Mouse (Mus musculus): ENCODE data around the gene Nprl3.
"Not testable (repeated sequence)": the region's sequence is repeated elsewhere in the genome, so short reads cannot be mapped to it uniquely, and the experiment has no call there.

Gene Nprl3

GRCm38 (mm10) chr11:32267188-32267884 lies at the start of gene Nprl3:
Nprl3 (minus strand) TSS chr11:32267707.
- in situ Hi-C loops (cut with MboI; ENCODE audit: low sequenced_read_pairs): no loop called here

DNA sequence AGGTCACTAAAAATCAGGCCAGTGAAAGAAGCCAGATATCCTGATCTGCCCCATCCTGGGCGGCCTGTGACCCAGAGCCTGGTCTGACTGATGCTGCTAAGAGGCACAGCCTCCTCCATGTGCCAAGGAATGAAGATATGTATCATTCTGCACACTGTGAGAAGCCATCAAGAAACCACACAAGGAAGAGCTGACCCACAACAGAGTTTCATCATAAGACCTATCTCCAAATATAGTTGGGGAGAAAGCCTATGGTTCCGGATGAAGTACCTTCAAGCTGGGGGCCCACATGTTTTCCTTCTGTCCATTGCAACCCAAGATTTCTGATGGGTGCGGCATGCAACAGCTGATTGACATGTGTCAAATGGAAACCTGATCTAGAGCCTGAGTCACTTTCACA lies 48.5 kb upstream of the Nprl3 start:
- in situ Hi-C loops (cut with MboI; ENCODE audit: low sequenced_read_pairs): no loop called here

DNA sequence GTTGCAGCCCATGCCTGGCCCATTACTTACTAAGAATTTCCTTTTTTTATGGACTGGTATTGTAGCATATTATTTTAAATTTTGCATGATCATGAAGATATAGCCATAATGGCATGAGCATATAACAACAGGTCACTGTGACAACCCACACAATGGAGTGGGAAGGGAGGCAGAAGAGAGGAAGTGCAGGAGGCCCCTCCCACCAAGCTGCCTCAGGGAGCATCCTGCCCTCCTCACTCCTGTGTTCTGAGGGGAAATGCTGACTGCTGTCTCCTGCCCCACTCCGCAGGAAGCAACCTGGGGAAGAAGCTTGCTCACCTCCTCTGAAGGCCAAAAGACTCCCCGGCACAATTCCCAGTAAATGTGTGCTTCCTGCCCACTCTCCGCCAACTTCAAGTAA lies 42.4 kb upstream of the Nprl3 start:
- in situ Hi-C loops (cut with MboI; ENCODE audit: low sequenced_read_pairs): no loop called here

- in situ Hi-C loops (cut with MboI; ENCODE audit: low sequenced_read_pairs): no loop called here
Observed at GRCm38 (mm10) chr11:32309446-32309845, 41.9 kb upstream of the Nprl3 start.

DNA sequence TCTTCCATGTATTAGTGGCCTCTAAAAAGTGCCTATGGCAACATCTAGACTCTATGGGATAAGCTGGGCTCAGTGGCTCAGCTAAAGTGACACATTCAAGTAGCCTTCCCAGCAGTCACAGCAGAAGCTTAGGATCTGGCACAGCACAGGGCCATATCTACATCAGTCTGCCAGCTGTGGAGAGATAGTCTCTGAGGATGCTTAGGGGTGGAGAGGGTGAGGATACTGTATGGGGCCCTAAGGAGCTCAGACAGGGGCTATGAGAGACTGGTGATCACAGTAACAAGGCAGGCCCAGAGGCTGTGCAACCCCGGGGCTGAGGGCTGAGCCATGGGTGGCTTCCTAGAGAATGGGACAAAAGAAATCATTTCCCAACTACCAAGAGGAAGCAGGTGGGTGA lies 39.5 kb upstream of the Nprl3 start:
- in situ Hi-C loops (cut with MboI; ENCODE audit: low sequenced_read_pairs): no loop called here

DNA sequence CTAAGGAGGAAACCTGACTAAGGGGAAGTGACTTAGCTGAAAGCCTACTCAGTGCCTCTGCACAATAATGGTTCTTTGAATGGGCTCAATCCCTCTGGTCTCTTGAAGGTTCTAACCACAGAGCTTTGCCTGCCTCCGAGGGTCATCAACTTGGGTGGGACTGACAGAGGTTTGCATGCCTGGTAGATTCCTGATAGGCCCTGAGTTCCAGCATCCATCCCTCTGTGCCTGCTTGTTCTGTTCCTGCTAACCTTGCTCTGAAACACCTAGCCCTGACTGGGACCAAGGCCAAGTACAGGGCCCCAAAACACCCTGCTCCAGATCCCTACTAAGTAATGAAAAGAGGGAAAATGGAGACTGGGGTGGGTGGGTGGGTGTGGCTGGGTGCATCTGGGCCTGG lies 35.9 kb upstream of the Nprl3 start:
- in situ Hi-C loops (cut with MboI; ENCODE audit: low sequenced_read_pairs): no loop called here

- in situ Hi-C loops (cut with MboI; ENCODE audit: low sequenced_read_pairs): no loop called here
Observed at GRCm38 (mm10) chr11:32302824-32303419, 35.4 kb upstream of the Nprl3 start.

DNA sequence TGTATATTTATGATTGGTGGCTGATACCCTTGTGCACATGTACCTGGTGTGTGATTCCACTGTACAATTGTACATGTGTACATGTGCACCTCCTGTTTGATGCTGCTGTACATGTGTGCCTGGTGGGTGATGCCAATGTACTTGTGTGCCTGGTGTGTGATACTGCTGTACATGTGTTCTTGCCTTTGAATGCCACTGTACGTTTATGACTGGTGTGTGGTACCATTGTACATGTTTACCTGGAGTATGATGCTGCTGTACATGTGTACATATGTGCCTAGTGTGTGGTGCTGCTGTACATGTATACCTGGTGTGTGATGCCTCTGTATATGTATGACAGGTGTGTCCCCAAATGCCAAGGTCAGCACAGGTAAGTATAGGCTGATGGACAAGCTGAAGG lies 34.0 kb upstream of the Nprl3 start:
- in situ Hi-C loops (cut with MboI; ENCODE audit: low sequenced_read_pairs): no loop called here

- in situ Hi-C loops (cut with MboI; ENCODE audit: low sequenced_read_pairs): no loop called here
Observed at GRCm38 (mm10) chr11:32300279-32301267, 33.1 kb upstream of the Nprl3 start.

DNA sequence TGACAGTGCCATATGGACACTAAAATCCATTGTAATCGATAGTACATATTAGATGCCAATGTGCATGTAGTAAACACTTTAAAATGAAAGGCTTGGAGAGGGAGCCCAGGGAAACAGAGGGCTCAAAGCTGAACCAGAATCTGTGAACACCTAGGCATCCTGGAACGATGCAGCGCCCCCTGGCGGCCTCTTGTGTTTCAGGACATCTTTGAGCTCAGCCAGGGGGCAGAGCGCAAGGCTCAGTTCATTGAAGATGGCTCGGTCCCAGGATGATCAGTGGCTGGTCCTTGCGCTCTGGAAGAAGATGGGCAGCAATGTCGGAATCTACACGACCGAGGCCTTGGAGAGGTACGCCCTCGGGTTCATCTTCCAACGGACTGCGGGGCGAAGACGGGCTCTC lies 32.4 kb upstream of the Nprl3 start, which contains the start of gene Hbq1a:
TSS of gene Hbq1a (plus strand) at position 205 of the 400 bp plus-strand sequence.
- in situ Hi-C loops (cut with MboI; ENCODE audit: low sequenced_read_pairs): not testable (repeated sequence)

DNA sequence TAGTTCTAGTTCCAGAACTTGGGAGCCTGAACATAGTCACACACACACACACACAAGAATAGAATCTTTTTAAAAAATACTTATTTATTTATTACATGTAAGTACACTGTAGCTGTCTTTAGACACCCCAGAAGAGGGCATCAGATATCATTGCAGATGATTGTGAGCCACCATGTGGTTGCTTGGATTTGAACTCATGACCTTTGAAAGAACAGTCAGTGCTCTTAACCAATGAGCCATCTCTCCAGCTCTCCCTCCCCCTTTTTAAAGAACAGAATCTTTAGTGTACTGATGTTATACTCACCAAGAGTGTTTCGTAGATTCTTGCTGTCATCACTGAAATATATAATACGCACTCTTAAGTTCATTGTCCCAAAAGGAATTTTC lies 31.0 kb upstream of the Nprl3 start:
- in situ Hi-C loops (cut with MboI; ENCODE audit: low sequenced_read_pairs): no loop called here

GRCm38 (mm10) chr11:32297866-32298531 lies 30.5 kb upstream of the Nprl3 start:
- in situ Hi-C loops (cut with MboI; ENCODE audit: low sequenced_read_pairs): no loop called here

DNA sequence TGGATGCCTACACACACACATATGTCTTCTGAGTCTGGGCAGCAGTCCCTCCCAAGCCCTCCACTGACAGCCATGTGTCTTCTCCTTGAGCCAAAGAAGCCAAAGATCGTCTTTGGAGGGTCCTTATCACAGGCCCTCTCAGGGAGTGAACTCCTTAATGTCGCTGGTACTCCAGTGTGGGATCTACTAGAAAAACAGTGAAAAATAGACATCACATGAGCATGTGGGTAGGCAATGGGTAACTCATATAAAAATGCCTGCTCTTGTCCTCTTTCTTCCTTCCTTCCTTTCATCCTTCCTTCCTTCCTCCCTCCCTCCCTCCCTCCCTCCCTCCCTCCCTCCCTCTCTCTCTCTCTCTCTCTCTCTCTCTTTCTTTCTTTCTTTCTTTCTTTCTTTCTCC lies 29.9 kb upstream of the Nprl3 start:
- in situ Hi-C loops (cut with MboI; ENCODE audit: low sequenced_read_pairs): not testable (repeated sequence)

- in situ Hi-C loops (cut with MboI; ENCODE audit: low sequenced_read_pairs): not testable (repeated sequence)
Observed at GRCm38 (mm10) chr11:32296203-32296602, 28.7 kb upstream of the Nprl3 start, which contains the start of gene Hba-a2. Hba-a2 (plus strand) TSS chr11:32296489.

DNA sequence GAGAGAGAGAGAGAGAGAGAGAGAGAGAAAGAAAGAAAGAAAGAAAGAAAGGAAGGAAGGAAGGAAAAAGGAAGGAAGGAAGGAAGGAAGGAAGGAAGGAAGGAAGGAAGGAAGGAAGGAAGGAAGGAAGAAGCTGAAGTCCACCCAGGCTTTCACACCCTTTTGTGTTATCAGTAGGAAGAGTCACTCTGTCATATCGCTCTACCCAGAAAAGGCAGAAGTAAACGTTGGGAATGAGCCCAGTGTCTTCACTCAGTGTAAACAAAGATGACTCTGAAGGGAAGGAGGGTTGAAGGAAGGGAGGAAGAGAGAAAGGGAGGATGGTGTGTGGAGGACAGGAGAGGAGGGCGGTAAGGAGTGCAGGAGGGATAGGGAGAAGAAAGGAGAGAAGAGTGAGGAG lies 26.0 kb upstream of the Nprl3 start:
- in situ Hi-C loops (cut with MboI; ENCODE audit: low sequenced_read_pairs): not testable (repeated sequence)

GRCm38 (mm10) chr11:32292819-32293218 lies 25.3 kb upstream of the Nprl3 start:
- in situ Hi-C loops (cut with MboI; ENCODE audit: low sequenced_read_pairs): not testable (repeated sequence)

DNA sequence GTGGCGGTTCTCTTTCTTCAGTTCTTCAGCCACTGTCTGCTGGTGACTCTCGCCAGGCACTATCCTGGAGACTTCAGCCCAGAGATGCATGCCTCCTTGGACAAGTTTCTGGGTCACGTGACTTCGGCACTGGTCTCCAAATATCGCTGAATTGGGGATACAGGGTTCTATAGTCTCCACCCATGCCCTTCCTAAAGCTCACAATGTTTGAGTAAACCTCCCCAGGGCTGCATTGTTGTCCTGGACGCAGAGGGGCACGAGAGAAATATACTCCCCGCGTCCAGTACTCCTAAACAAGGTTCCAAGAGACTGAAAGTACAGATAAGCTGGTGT lies 20.0 kb upstream of the Nprl3 start:
- in situ Hi-C loops (cut with MboI; ENCODE audit: low sequenced_read_pairs): no loop called here

- in situ Hi-C loops (cut with MboI; ENCODE audit: low sequenced_read_pairs): not testable (repeated sequence)
Observed at GRCm38 (mm10) chr11:32286695-32287492, 19.4 kb upstream of the Nprl3 start, which contains the start of gene Hbq1b. Hbq1b (plus strand) TSS chr11:32286965.

DNA sequence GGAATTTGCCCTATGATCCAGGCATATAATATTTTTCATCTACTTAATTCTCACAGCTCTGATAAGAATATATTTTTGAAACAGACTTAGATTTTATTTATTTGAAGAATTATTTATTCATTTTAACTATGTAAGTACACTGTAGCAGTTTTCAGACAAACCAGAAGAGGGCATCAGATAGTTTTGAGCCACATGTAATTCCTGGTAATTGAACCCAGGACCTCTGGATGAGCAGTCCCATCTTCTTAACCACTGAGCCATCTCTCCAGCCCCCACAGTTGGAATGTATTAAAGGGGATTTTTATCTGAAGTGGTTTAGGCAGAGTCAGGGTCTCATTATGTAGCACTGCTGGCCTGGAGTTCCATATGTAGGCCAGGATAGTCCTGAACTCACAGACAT lies 18.4 kb upstream of the Nprl3 start:
- in situ Hi-C loops (cut with MboI; ENCODE audit: low sequenced_read_pairs): not testable (repeated sequence)

Data from CH12F3 (cell line).